Mouse (Mus musculus): Measurements from ENCODE around the gene Ift22. TPM values are rescaled to one million over a fixed set of nuclear protein-coding genes. Genes with fewer than 3 reads are reported as not detected.

Ift22 gene
- polyA plus RNA-seq, 1 experiment from 2014 or later = 114 TPM

GRCm38 (mm10) chr5:136962501-136962900 lies 54.6 kb downstream of the Ift22 start:
- peak overlapping the region; percentile 90 for H3K4me2 ChIP-seq
- H3K9me3 ChIP-seq (ENCODE audit: control insufficient read depth, low read length) = no peaks in the 10 kb centered on the region
- H3K4me3 ChIP-seq (ENCODE audit: low read depth, low read length) = peak overlapping the region; percentile 66
- no peaks in the 10 kb centered on the region for H3K27me3 ChIP-seq (ENCODE audit: control insufficient read depth, insufficient read depth, low read length)
- peaks cover 9% of the 10 kb centered on the region for H3K4me1 ChIP-seq (ENCODE audit: control insufficient read depth, insufficient read depth, low read length)
- DNase-seq (ENCODE audit: low spot score, missing footprints) = peak; percentile 98
- peak overlapping the region; percentile 70 for H3K9ac ChIP-seq (ENCODE audit: low read length)
- peak; percentile 71 for ATAC-seq (ENCODE audit: low FRiP score)
- H3K36me3 ChIP-seq (ENCODE audit: control insufficient read depth, insufficient read depth, low read length) = peaks cover 18% of the 10 kb centered on the region
- under 1% methylated on average over 10 of the region's 10 CpGs for WGBS
- H3K27ac ChIP-seq (ENCODE audit: low read depth, low read length) = peak overlapping the region; percentile 76

DNA sequence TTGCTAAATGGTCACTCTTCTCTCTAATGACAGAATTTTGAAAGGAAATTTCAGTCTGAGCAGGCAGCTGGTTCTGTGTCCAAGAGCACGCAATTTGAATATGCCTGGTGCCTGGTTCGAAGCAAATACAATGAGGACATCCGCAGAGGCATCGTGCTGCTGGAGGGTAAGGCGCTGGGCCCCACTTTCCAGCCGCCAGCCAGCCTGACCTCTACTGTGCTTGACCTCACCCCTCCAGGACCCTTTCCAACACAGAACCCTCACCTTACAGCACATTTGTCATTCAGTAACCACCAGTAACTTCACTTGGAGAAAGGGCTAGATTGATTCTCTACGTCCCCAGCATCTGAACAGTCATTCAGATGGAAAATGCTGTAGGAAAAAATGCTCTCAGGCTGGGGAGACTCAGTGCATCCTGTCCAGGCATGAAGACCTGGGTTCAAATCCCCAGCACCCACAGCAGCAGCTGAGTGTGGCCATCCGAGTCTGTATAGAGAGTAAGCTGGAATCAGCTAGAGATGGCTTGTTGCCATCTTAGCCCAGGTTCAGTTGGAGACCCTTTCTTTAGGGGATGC lies 55.1 kb downstream of the Ift22 start:
- Histone ChIP-seq H3K4me3 (ENCODE audit: low read depth, low read length) (peak overlapping the region; percentile 66), H3K4me2 (peak overlapping the region; percentile 90), H3K27me3 (ENCODE audit: control insufficient read depth, insufficient read depth, low read length) (no peaks in the 10 kb centered on the region), H3K9me3 (ENCODE audit: control insufficient read depth, low read length) (no peaks in the 10 kb centered on the region), H3K27ac (ENCODE audit: low read depth, low read length) (no peak overlapping the region), H3K36me3 (ENCODE audit: control insufficient read depth, insufficient read depth, low read length) (peaks cover 18% of the 10 kb centered on the region), H3K4me1 (ENCODE audit: control insufficient read depth, insufficient read depth, low read length) (peaks cover 9% of the 10 kb centered on the region), H3K9ac (ENCODE audit: low read length) (peak overlapping the region; percentile 70)
- WGBS = 73% methylated on average over 8 of the region's 8 CpGs
- ATAC-seq (ENCODE audit: low FRiP score) = no peak
- DNase-seq (ENCODE audit: low spot score, missing footprints) = no peak

Other genes with a start within 250 kb of the Ift22 start
- gene Myl10, start 215.0 kb upstream of the Ift22 start, polyA plus RNA-seq (2014; fragmentation: Nextera tagmentation; extraction: Ambion mirVana) = not detected in 2 replicates
- 18.8 and 21.9 TPM in 2 replicates for gene Col26a1, start 24.9 kb upstream of the Ift22 start, polyA plus RNA-seq (2014; fragmentation: Nextera tagmentation; extraction: Ambion mirVana)
- 320 and 332 TPM in 2 replicates for gene Fis1, start 45.1 kb downstream of the Ift22 start, polyA plus RNA-seq (2014; fragmentation: Nextera tagmentation; extraction: Ambion mirVana)
- gene Cldn15, start 58.5 kb downstream of the Ift22 start, polyA plus RNA-seq (2014; fragmentation: Nextera tagmentation; extraction: Ambion mirVana) = 0.22 and 0.26 TPM in 2 replicates
- 21.4 and 23.1 TPM in 2 replicates for gene Plod3, start 78.9 kb downstream of the Ift22 start, polyA plus RNA-seq (2014; fragmentation: Nextera tagmentation; extraction: Ambion mirVana)
- gene Znhit1, start 79.9 kb downstream of the Ift22 start, polyA plus RNA-seq (2014; fragmentation: Nextera tagmentation; extraction: Ambion mirVana) = 91.1 and 92.1 TPM in 2 replicates
- 0.40 and 0.59 TPM in 2 replicates for gene Vgf, start 118.2 kb downstream of the Ift22 start, polyA plus RNA-seq (2014; fragmentation: Nextera tagmentation; extraction: Ambion mirVana)
- 176 and 192 TPM in 2 replicates for gene Ap1s1, start 138.0 kb downstream of the Ift22 start, polyA plus RNA-seq (2014; fragmentation: Nextera tagmentation; extraction: Ambion mirVana)
- gene Serpine1, start 164.1 kb downstream of the Ift22 start, polyA plus RNA-seq (2014; fragmentation: Nextera tagmentation; extraction: Ambion mirVana) = not detected in 2 replicates
- gene Trim56, start 208.1 kb downstream of the Ift22 start, polyA plus RNA-seq (2014; fragmentation: Nextera tagmentation; extraction: Ambion mirVana) = 4.5 and 4.8 TPM in 2 replicates
- gene Muc3, start 241.2 kb downstream of the Ift22 start, polyA plus RNA-seq (2014; fragmentation: Nextera tagmentation; extraction: Ambion mirVana) = not detected in 2 replicates